Mouse (Mus musculus): ENCODE results near the gene Cul4b. TPM values are rescaled to one million over a fixed set of nuclear protein-coding genes. Genes with fewer than 3 reads are reported as not detected.
A peak's percentile ranks its signal among the peaks of the same experiment; 100 is the strongest.

The Cul4b gene
- polyA plus RNA-seq (2014; fragmentation: Nextera tagmentation; extraction: Ambion mirVana) = 63.0 and 63.6 TPM in 2 replicates

DNA sequence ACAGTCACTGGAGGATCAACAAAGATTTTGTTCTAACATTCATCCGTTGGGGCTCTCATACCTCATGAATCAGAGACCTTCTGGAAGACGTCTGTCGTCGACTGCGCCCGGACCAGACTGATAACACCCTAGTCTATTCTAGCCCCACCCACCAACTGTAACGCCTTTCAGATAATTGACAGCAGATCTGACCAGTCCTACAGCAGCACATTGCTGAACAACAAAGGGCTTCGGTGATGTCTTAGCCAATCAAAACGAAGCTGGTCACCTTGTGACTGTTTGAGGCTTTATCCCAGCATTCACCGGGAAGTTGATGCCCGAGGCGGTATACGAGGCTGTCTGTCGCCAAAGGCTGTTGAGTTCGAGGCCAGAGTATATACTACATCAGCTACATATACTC is at the start of gene Cul4b:
Cul4b (minus strand) TSS at position 119 of the 400 bp plus-strand sequence.
- Histone ChIP-seq H3K4me1 (ENCODE audit: control insufficient read depth, insufficient read depth, low read length) (no peaks in the 10 kb centered on the region), H3K4me2 (ENCODE audit: low read depth, severe bottlenecking) (no peak within 1 kb of the TSS), H3K27ac (replicated peaks; ENCODE audit: low read depth, low read length) (no peak within 1 kb of the TSS), H3K4me3 (ENCODE audit: low read depth, low read length) (no peak within 1 kb of the TSS), H3K9ac (ENCODE audit: low read length) (no peak within 1 kb of the TSS), H3K9me3 (ENCODE audit: control insufficient read depth, low read length) (no peaks in the 10 kb centered on the region), H3K36me3 (ENCODE audit: control insufficient read depth, insufficient read depth, low read length) (no peaks in the 10 kb centered on the region), H3K27me3 (ENCODE audit: control insufficient read depth, insufficient read depth, low read length) (no peaks in the 10 kb centered on the region)
- no peak for ATAC-seq (ENCODE audit: insufficient number of reproducible peaks, low FRiP score, low TSS enrichment, low read depth)
- DNase-seq (ENCODE audit: low spot score) = no peak
- 83% methylated on average over 15 of the region's 15 CpGs for WGBS

DNA sequence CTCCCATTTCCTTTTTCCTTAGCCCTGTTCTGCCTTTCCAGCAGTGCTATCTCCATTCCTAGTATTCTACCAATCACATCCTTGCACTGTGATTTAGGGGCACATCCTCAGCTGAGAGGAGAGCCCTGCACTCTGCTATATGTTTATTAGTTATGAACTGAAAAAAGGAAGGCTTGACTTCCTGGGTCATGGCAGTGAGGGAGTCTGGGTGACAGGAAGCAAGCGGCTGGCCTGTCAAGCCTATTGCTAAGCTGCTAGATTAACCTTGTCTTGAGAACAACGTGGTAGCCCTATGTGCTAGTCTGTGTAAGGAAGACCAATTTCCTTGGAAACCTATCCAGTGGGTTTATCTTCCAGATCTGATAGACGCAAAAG is 25.0 kb upstream of the Cul4b start:
- Histone ChIP-seq H3K27ac (replicated peaks; ENCODE audit: low read depth, low read length) (peak overlapping the region; percentile 51; the same call in 1 of the 2 replicates), H3K36me3 (ENCODE audit: control insufficient read depth, insufficient read depth, low read length) (no peaks in the 10 kb centered on the region), H3K27me3 (ENCODE audit: control insufficient read depth, insufficient read depth, low read length) (no peaks in the 10 kb centered on the region), H3K9ac (ENCODE audit: low read length) (peak overlapping the region; percentile 53; the same call in 1 of the 2 replicates), H3K4me3 (ENCODE audit: low read depth, low read length) (peak overlapping the region; percentile 37), H3K4me2 (ENCODE audit: low read depth, severe bottlenecking) (peak overlapping the region; percentile 52; the same call in 1 of the 2 replicates), H3K9me3 (ENCODE audit: control insufficient read depth, low read length) (no peaks in the 10 kb centered on the region), H3K4me1 (ENCODE audit: control insufficient read depth, insufficient read depth, low read length) (no peaks in the 10 kb centered on the region)
- ATAC-seq (ENCODE audit: insufficient number of reproducible peaks, low FRiP score, low TSS enrichment, low read depth) (no peak), DNase-seq (ENCODE audit: low spot score) (peak; percentile 20)
- 14% methylated on average over 3 of the region's 3 CpGs for WGBS

GRCm38 (mm10) chrX:38600177-38600994 is 24.4 kb upstream of the Cul4b start, which contains the start of gene Mcts1:
Gene Mcts1 (plus strand): TSS chrX:38600578.
- peak; percentile 71 for DNase-seq (ENCODE audit: low spot score)
- WGBS = 21% methylated on average over 26 of the region's 26 CpGs
- peak within 1 kb of the TSS; percentile 37 for H3K4me3 ChIP-seq (ENCODE audit: low read depth, low read length)
- peak; percentile 84 for ATAC-seq (ENCODE audit: insufficient number of reproducible peaks, low FRiP score, low TSS enrichment, low read depth)
- H3K27me3 ChIP-seq (ENCODE audit: control insufficient read depth, insufficient read depth, low read length) = no peaks in the 10 kb centered on the region
- peak within 1 kb of the TSS; percentile 51; the same call in 1 of the 2 replicates for H3K27ac ChIP-seq (replicated peaks; ENCODE audit: low read depth, low read length)
- H3K9me3 ChIP-seq (ENCODE audit: control insufficient read depth, low read length) = no peaks in the 10 kb centered on the region
- peak within 1 kb of the TSS; percentile 52; the same call in 1 of the 2 replicates for H3K4me2 ChIP-seq (ENCODE audit: low read depth, severe bottlenecking)
- H3K36me3 ChIP-seq (ENCODE audit: control insufficient read depth, insufficient read depth, low read length) = no peaks in the 10 kb centered on the region
- H3K4me1 ChIP-seq (ENCODE audit: control insufficient read depth, insufficient read depth, low read length) = no peaks in the 10 kb centered on the region
- H3K9ac ChIP-seq (ENCODE audit: low read length) = peak within 1 kb of the TSS; percentile 53; the same call in 1 of the 2 replicates

- no peaks in the 10 kb centered on the region for H3K9me3 ChIP-seq (ENCODE audit: control insufficient read depth, low read length)
- WGBS = 69% methylated on average over 5 of the region's 5 CpGs
- H3K4me1 ChIP-seq (ENCODE audit: control insufficient read depth, insufficient read depth, low read length) = no peaks in the 10 kb centered on the region
- H3K4me2 ChIP-seq (ENCODE audit: low read depth, severe bottlenecking) = no peak overlapping the region
- no peak overlapping the region for H3K9ac ChIP-seq (ENCODE audit: low read length)
- DNase-seq (ENCODE audit: low spot score) (peak; percentile 19), ATAC-seq (ENCODE audit: insufficient number of reproducible peaks, low FRiP score, low TSS enrichment, low read depth) (no peak)
- no peak overlapping the region for H3K27ac ChIP-seq (replicated peaks; ENCODE audit: low read depth, low read length)
- H3K36me3 ChIP-seq (ENCODE audit: control insufficient read depth, insufficient read depth, low read length) = no peaks in the 10 kb centered on the region
- H3K27me3 ChIP-seq (ENCODE audit: control insufficient read depth, insufficient read depth, low read length) = no peaks in the 10 kb centered on the region
- H3K4me3 ChIP-seq (ENCODE audit: low read depth, low read length) = no peak overlapping the region
These were observed 17.3 kb upstream of the Cul4b start for GRCm38 (mm10) chrX:38593180-38593889.

DNA sequence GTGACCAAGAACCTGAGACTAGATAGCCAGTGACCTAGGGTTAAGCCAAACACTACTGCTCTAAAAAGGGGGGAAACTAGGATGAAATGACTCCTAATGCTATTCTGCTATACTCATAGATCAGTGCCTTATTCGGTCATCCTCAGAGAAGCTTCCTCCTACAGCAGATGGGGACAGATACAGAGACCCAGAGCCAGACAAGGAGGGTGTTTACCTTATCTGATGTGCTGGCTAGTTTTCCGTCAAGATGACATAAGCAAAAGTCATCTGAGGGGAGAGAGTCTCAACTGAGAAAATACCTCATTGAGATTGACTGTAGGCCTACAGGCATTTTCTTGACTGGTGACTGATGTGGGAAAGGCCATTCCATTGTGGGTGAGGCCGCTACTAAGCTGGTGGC is 15.8 kb upstream of the Cul4b start:
- no peak overlapping the region for H3K4me3 ChIP-seq (ENCODE audit: low read depth, low read length)
- no peak overlapping the region for H3K4me2 ChIP-seq (ENCODE audit: low read depth, severe bottlenecking)
- H3K27ac ChIP-seq (replicated peaks; ENCODE audit: low read depth, low read length) = no peak overlapping the region
- H3K9me3 ChIP-seq (ENCODE audit: control insufficient read depth, low read length) = no peaks in the 10 kb centered on the region
- H3K9ac ChIP-seq (ENCODE audit: low read length) = no peak overlapping the region
- H3K36me3 ChIP-seq (ENCODE audit: control insufficient read depth, insufficient read depth, low read length) = no peaks in the 10 kb centered on the region
- 87% methylated on average over 3 of the region's 3 CpGs for WGBS
- ATAC-seq (ENCODE audit: insufficient number of reproducible peaks, low FRiP score, low TSS enrichment, low read depth) = no peak
- H3K4me1 ChIP-seq (ENCODE audit: control insufficient read depth, insufficient read depth, low read length) = no peaks in the 10 kb centered on the region
- no peak for DNase-seq (ENCODE audit: low spot score)
- H3K27me3 ChIP-seq (ENCODE audit: control insufficient read depth, insufficient read depth, low read length) = no peaks in the 10 kb centered on the region

DNA sequence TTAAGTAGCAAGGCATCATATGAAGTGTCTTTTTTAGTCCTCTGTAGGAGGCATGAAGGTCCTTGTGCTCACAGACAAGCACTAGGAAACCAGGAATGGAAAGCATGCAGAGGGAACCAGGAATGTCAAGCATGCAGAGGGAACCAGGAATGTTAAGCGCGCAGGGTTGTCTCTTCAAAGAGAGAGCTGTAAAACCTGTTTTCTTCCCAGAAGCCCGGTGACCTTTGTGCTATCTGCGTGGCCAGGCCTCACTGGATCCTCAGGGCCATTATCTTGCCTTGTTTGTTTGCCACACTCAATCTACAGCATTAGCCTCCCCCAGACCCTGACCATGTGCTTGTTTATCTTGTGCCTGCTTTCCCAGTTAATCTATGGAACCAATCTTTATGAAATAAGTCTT is 13.8 kb upstream of the Cul4b start:
- Histone ChIP-seq H3K4me2 (ENCODE audit: low read depth, severe bottlenecking) (no peak overlapping the region), H3K36me3 (ENCODE audit: control insufficient read depth, insufficient read depth, low read length) (no peaks in the 10 kb centered on the region), H3K9ac (ENCODE audit: low read length) (no peak overlapping the region), H3K27me3 (ENCODE audit: control insufficient read depth, insufficient read depth, low read length) (no peaks in the 10 kb centered on the region), H3K4me1 (ENCODE audit: control insufficient read depth, insufficient read depth, low read length) (no peaks in the 10 kb centered on the region), H3K9me3 (ENCODE audit: control insufficient read depth, low read length) (no peaks in the 10 kb centered on the region), H3K27ac (replicated peaks; ENCODE audit: low read depth, low read length) (no peak overlapping the region), H3K4me3 (ENCODE audit: low read depth, low read length) (no peak overlapping the region)
- DNase-seq (ENCODE audit: low spot score) (no peak), ATAC-seq (ENCODE audit: insufficient number of reproducible peaks, low FRiP score, low TSS enrichment, low read depth) (no peak)
- WGBS = 34% methylated on average over 4 of the region's 4 CpGs

GRCm38 (mm10) chrX:38583261-38583660 is 7.3 kb upstream of the Cul4b start:
- Histone ChIP-seq H3K4me1 (ENCODE audit: control insufficient read depth, insufficient read depth, low read length) (no peaks in the 10 kb centered on the region), H3K4me3 (ENCODE audit: low read depth, low read length) (no peak overlapping the region), H3K27me3 (ENCODE audit: control insufficient read depth, insufficient read depth, low read length) (no peaks in the 10 kb centered on the region), H3K9me3 (ENCODE audit: control insufficient read depth, low read length) (no peaks in the 10 kb centered on the region), H3K27ac (replicated peaks; ENCODE audit: low read depth, low read length) (no peak overlapping the region), H3K36me3 (ENCODE audit: control insufficient read depth, insufficient read depth, low read length) (no peaks in the 10 kb centered on the region), H3K4me2 (ENCODE audit: low read depth, severe bottlenecking) (no peak overlapping the region), H3K9ac (ENCODE audit: low read length) (no peak overlapping the region)
- DNase-seq (ENCODE audit: low spot score) = no peak
- ATAC-seq (ENCODE audit: insufficient number of reproducible peaks, low FRiP score, low TSS enrichment, low read depth) = no peak

- Histone ChIP-seq H3K4me2 (ENCODE audit: low read depth, severe bottlenecking) (no peak overlapping the region), H3K9me3 (ENCODE audit: control insufficient read depth, low read length) (no peaks in the 10 kb centered on the region), H3K4me3 (ENCODE audit: low read depth, low read length) (no peak overlapping the region), H3K27ac (replicated peaks; ENCODE audit: low read depth, low read length) (no peak overlapping the region), H3K4me1 (ENCODE audit: control insufficient read depth, insufficient read depth, low read length) (no peaks in the 10 kb centered on the region), H3K27me3 (ENCODE audit: control insufficient read depth, insufficient read depth, low read length) (no peaks in the 10 kb centered on the region), H3K9ac (ENCODE audit: low read length) (no peak overlapping the region), H3K36me3 (ENCODE audit: control insufficient read depth, insufficient read depth, low read length) (no peaks in the 10 kb centered on the region)
- 100% methylated on average over 1 of the region's 1 CpGs for WGBS
- DNase-seq (ENCODE audit: low spot score) = no peak
- no peak for ATAC-seq (ENCODE audit: insufficient number of reproducible peaks, low FRiP score, low TSS enrichment, low read depth)
These were observed 5.1 kb upstream of the Cul4b start for GRCm38 (mm10) chrX:38581140-38581539.

Measured in limb, embryonic 11.5 days (tissue).